Mouse (Mus musculus): ENCODE data around the gene Nmrk1. TPM values are rescaled to one million over a fixed set of nuclear protein-coding genes. Genes with fewer than 3 reads are reported as not detected.
"Not testable (repeated sequence)": the region's sequence is repeated elsewhere in the genome, so short reads cannot be mapped to it uniquely, and the experiment has no call there.

The Nmrk1 gene
- total RNA-seq (2021), result 1 to 10 TPM; 3.8 to 5.3 TPM
- long read RNA-seq, experiment 1, transcript Nmrk1-206 (9 exons, 1,940 nt), result major isoform, 5 of 10 reads
- long read RNA-seq, experiment 1, partial matches to known transcripts, result 0 of 10 reads
- long read RNA-seq, experiment 1, other reads (novel, unspliced or antisense), result 4 of 10 reads
- long read RNA-seq, experiment 2, partial matches to known transcripts, result 0 of 5 reads
- long read RNA-seq, experiment 2, other reads (novel, unspliced or antisense), result 3 of 5 reads

GRCm38 (mm10) chr19:18631644-18632219 is at the start of gene Nmrk1, which contains the start of gene Ostf1:
Gene Nmrk1, plus strand, starts transcription at chr19:18631950.
Gene Ostf1, minus strand, starts transcription at chr19:18631823.
- DNase-seq (ENCODE audit: low spot score in 2 of 2), result peak; percentile 90 to 92

GRCm38 (mm10) chr19:18582226-18582625 is 49.5 kb upstream of the Nmrk1 start:
- DNase-seq (ENCODE audit: low spot score in 2 of 2), result no peak
- intact Hi-C loops (cut with DNase I), result no loop called here

More at GRCm38 (mm10) chr19:18631644-18632219, at the start of gene Nmrk1, which contains the start of gene Ostf1:
- intact Hi-C loops (cut with DNase I), result loop anchor here (5.0 kb wide), 1 partner anchor 41 kb away; the partner anchor contains the start of gene Carnmt1

- intact Hi-C loops (cut with DNase I), result no loop called here
- DNase-seq (ENCODE audit: low spot score in 2 of 2), result no peak
Observed at GRCm38 (mm10) chr19:18582887-18583286, 48.9 kb upstream of the Nmrk1 start.

GRCm38 (mm10) chr19:18583706-18584105 is 48.0 kb upstream of the Nmrk1 start:
- intact Hi-C loops (cut with DNase I), result no loop called here
- DNase-seq (ENCODE audit: low spot score in 2 of 2), result no peak

- intact Hi-C loops (cut with DNase I), result no loop called here
- no peak for DNase-seq (ENCODE audit: low spot score in 2 of 2)
Observed at GRCm38 (mm10) chr19:18584621-18585020, 47.1 kb upstream of the Nmrk1 start.

- intact Hi-C loops (cut with DNase I), result no loop called here
- no peak for DNase-seq (ENCODE audit: low spot score in 2 of 2)
Observed at GRCm38 (mm10) chr19:18587118-18587517, 44.6 kb upstream of the Nmrk1 start.

- intact Hi-C loops (cut with DNase I), result no loop called here
- DNase-seq (ENCODE audit: low spot score in 2 of 2), result no peak
Observed at GRCm38 (mm10) chr19:18588243-18588642, 43.5 kb upstream of the Nmrk1 start.

GRCm38 (mm10) chr19:18588801-18589200 is 42.9 kb upstream of the Nmrk1 start:
- DNase-seq (ENCODE audit: low spot score in 2 of 2); intact Hi-C loops (cut with DNase I): not testable (repeated sequence)

GRCm38 (mm10) chr19:18589276-18589675 is 42.5 kb upstream of the Nmrk1 start:
- intact Hi-C loops (cut with DNase I), result no loop called here
- no peak for DNase-seq (ENCODE audit: low spot score in 2 of 2)

- intact Hi-C loops (cut with DNase I), result no loop called here
Observed at GRCm38 (mm10) chr19:18590234-18590633, 41.5 kb upstream of the Nmrk1 start.

GRCm38 (mm10) chr19:18590942-18591354 is 40.8 kb upstream of the Nmrk1 start:
- intact Hi-C loops (cut with DNase I), result no loop called here
- peak in 1 of 2 experiments; percentile 9 for DNase-seq (ENCODE audit: low spot score in 2 of 2)

More at GRCm38 (mm10) chr19:18590234-18590633, 41.5 kb upstream of the Nmrk1 start:
- DNase-seq (ENCODE audit: low spot score in 2 of 2), result no peak

- intact Hi-C loops (cut with DNase I), result no loop called here
- DNase-seq (ENCODE audit: low spot score in 2 of 2), result no peak
Observed at GRCm38 (mm10) chr19:18592919-18593318, 38.8 kb upstream of the Nmrk1 start.

GRCm38 (mm10) chr19:18593722-18594121 is 38.0 kb upstream of the Nmrk1 start:
- no peak for DNase-seq (ENCODE audit: low spot score in 2 of 2)
- intact Hi-C loops (cut with DNase I), result no loop called here

GRCm38 (mm10) chr19:18596876-18597275 is 34.9 kb upstream of the Nmrk1 start:
- no peak for DNase-seq (ENCODE audit: low spot score in 2 of 2)
- intact Hi-C loops (cut with DNase I), result no loop called here

- intact Hi-C loops (cut with DNase I), result no loop called here
Observed at GRCm38 (mm10) chr19:18597772-18598171, 34.0 kb upstream of the Nmrk1 start.

GRCm38 (mm10) chr19:18598265-18598926 is 33.4 kb upstream of the Nmrk1 start:
- intact Hi-C loops (cut with DNase I), result no loop called here
- DNase-seq (ENCODE audit: low spot score in 2 of 2), result no peak

More at GRCm38 (mm10) chr19:18597772-18598171, 34.0 kb upstream of the Nmrk1 start:
- DNase-seq (ENCODE audit: low spot score in 2 of 2), result peak in 1 of 2 experiments; percentile 15

GRCm38 (mm10) chr19:18599051-18599450 is 32.7 kb upstream of the Nmrk1 start:
- DNase-seq (ENCODE audit: low spot score in 2 of 2), result no peak
- intact Hi-C loops (cut with DNase I), result no loop called here

GRCm38 (mm10) chr19:18599650-18600049 is 32.1 kb upstream of the Nmrk1 start:
- no peak for DNase-seq (ENCODE audit: low spot score in 2 of 2)
- intact Hi-C loops (cut with DNase I), result no loop called here

- DNase-seq (ENCODE audit: low spot score in 2 of 2), result no peak
- intact Hi-C loops (cut with DNase I), result no loop called here
Observed at GRCm38 (mm10) chr19:18600611-18601010, 31.1 kb upstream of the Nmrk1 start.

GRCm38 (mm10) chr19:18603011-18603410 is 28.7 kb upstream of the Nmrk1 start:
- DNase-seq (ENCODE audit: low spot score in 2 of 2), result no peak
- intact Hi-C loops (cut with DNase I), result no loop called here
